Mouse (Mus musculus): ENCODE data around the gene Rpl19. TPM values are rescaled to one million over a fixed set of nuclear protein-coding genes. Genes with fewer than 3 reads are reported as not detected.

Rpl19 gene
- polyA plus RNA-seq, 1 experiment from 2014 or later, result 767 TPM

GRCm38 (mm10) chr11:98001351-98001824, 25.1 kb upstream of the Rpl19 start:
- Histone ChIP-seq H3K27ac (replicated peaks in 1 of 2; ENCODE audit: control insufficient read depth in 1 of 2, insufficient read depth in 1 of 2, low read depth in 2 of 2, low read length in 2 of 2) (no peak overlapping the region), H3K9me3 (ENCODE audit: control insufficient read depth, low read length) (no peaks in the 10 kb centered on the region), H3K27me3 (ENCODE audit: control insufficient read depth, insufficient read depth, low read length) (peaks cover 35% of the 10 kb centered on the region), H3K36me3 (ENCODE audit: control insufficient read depth, insufficient read depth, low read length) (no peaks in the 10 kb centered on the region), H3K4me2 (ENCODE audit: low read length) (no peak overlapping the region), H3K4me1 (ENCODE audit: control insufficient read depth in 2 of 2, insufficient read depth in 2 of 2, low read length in 2 of 2) (peaks cover 11 to 18% of the 10 kb centered on the region in 2 experiments), H3K4me3 (ENCODE audit: control insufficient read depth in 1 of 2, insufficient read depth in 1 of 2, low read depth in 1 of 2, low read length in 2 of 2) (no peak overlapping the region), H3K9ac (ENCODE audit: low read length) (no peak overlapping the region)
- 34% methylated on average over 11 of the region's 11 CpGs for WGBS
- ATAC-seq (ENCODE audit: insufficient number of reproducible peaks, insufficient read depth, low FRiP score, low read depth), result no peak

- Histone ChIP-seq H3K9ac (ENCODE audit: low read length) (no peak overlapping the region), H3K27ac (replicated peaks in 1 of 2; ENCODE audit: control insufficient read depth in 1 of 2, insufficient read depth in 1 of 2, low read depth in 2 of 2, low read length in 2 of 2) (no peak overlapping the region), H3K4me3 (ENCODE audit: control insufficient read depth in 1 of 2, insufficient read depth in 1 of 2, low read depth in 1 of 2, low read length in 2 of 2) (no peak overlapping the region), H3K4me2 (ENCODE audit: low read length) (peak overlapping the region; percentile 54; the same call in 1 of the 2 replicates), H3K27me3 (ENCODE audit: control insufficient read depth, insufficient read depth, low read length) (peaks cover 35% of the 10 kb centered on the region), H3K9me3 (ENCODE audit: control insufficient read depth, low read length) (no peaks in the 10 kb centered on the region), H3K36me3 (ENCODE audit: control insufficient read depth, insufficient read depth, low read length) (no peaks in the 10 kb centered on the region), H3K4me1 (ENCODE audit: control insufficient read depth in 2 of 2, insufficient read depth in 2 of 2, low read length in 2 of 2) (peaks cover 11 to 18% of the 10 kb centered on the region in 2 experiments)
- ATAC-seq (ENCODE audit: insufficient number of reproducible peaks, insufficient read depth, low FRiP score, low read depth), result no peak
- 54% methylated on average over 6 of the region's 6 CpGs for WGBS
Measured at GRCm38 (mm10) chr11:98001986-98002385, 24.5 kb upstream of the Rpl19 start.

- Histone ChIP-seq H3K27me3 (ENCODE audit: control insufficient read depth, insufficient read depth, low read length) (peaks cover 35% of the 10 kb centered on the region), H3K4me3 (ENCODE audit: control insufficient read depth in 1 of 2, insufficient read depth in 1 of 2, low read depth in 1 of 2, low read length in 2 of 2) (peak overlapping the region; percentile 26; a peak in 2 of 4 replicates), H3K4me2 (ENCODE audit: low read length) (peak overlapping the region; percentile 54), H3K9me3 (ENCODE audit: control insufficient read depth, low read length) (no peaks in the 10 kb centered on the region), H3K36me3 (ENCODE audit: control insufficient read depth, insufficient read depth, low read length) (no peaks in the 10 kb centered on the region), H3K4me1 (ENCODE audit: control insufficient read depth in 2 of 2, insufficient read depth in 2 of 2, low read length in 2 of 2) (peaks cover 11 to 18% of the 10 kb centered on the region in 2 experiments), H3K9ac (ENCODE audit: low read length) (peak overlapping the region; percentile 39), H3K27ac (replicated peaks in 1 of 2; ENCODE audit: control insufficient read depth in 1 of 2, insufficient read depth in 1 of 2, low read depth in 2 of 2, low read length in 2 of 2) (no peak overlapping the region)
- ATAC-seq (ENCODE audit: insufficient number of reproducible peaks, insufficient read depth, low FRiP score, low read depth), result no peak
- 11% methylated on average over 12 of the region's 12 CpGs for WGBS
Measured at GRCm38 (mm10) chr11:98002627-98003026, 23.9 kb upstream of the Rpl19 start.

- H3K4me2 ChIP-seq (ENCODE audit: low read length), result peak overlapping the region; percentile 54
- no peaks in the 10 kb centered on the region for H3K36me3 ChIP-seq (ENCODE audit: control insufficient read depth, insufficient read depth, low read length)
- peaks cover 11 to 18% of the 10 kb centered on the region in 2 experiments for H3K4me1 ChIP-seq (ENCODE audit: control insufficient read depth in 2 of 2, insufficient read depth in 2 of 2, low read length in 2 of 2)
- 34% methylated on average over 17 of the region's 17 CpGs for WGBS
- H3K4me3 ChIP-seq (ENCODE audit: control insufficient read depth in 1 of 2, insufficient read depth in 1 of 2, low read depth in 1 of 2, low read length in 2 of 2), result peak overlapping the region; percentile 26; a peak in 2 of 4 replicates
- H3K27me3 ChIP-seq (ENCODE audit: control insufficient read depth, insufficient read depth, low read length), result peaks cover 35% of the 10 kb centered on the region
- peak overlapping the region; percentile 39; the same call in 1 of the 2 replicates for H3K9ac ChIP-seq (ENCODE audit: low read length)
- no peaks in the 10 kb centered on the region for H3K9me3 ChIP-seq (ENCODE audit: control insufficient read depth, low read length)
- H3K27ac ChIP-seq (replicated peaks in 1 of 2; ENCODE audit: control insufficient read depth in 1 of 2, insufficient read depth in 1 of 2, low read depth in 2 of 2, low read length in 2 of 2), result no peak overlapping the region
- ATAC-seq (ENCODE audit: insufficient number of reproducible peaks, insufficient read depth, low FRiP score, low read depth), result no peak
Measured at GRCm38 (mm10) chr11:98003171-98003671, 23.3 kb upstream of the Rpl19 start.

GRCm38 (mm10) chr11:98004161-98004560, 22.3 kb upstream of the Rpl19 start:
- no peak overlapping the region for H3K4me2 ChIP-seq (ENCODE audit: low read length)
- H3K27me3 ChIP-seq (ENCODE audit: control insufficient read depth, insufficient read depth, low read length), result peaks cover 35% of the 10 kb centered on the region
- H3K4me1 ChIP-seq (ENCODE audit: control insufficient read depth in 2 of 2, insufficient read depth in 2 of 2, low read length in 2 of 2), result peaks cover 11 to 18% of the 10 kb centered on the region in 2 experiments
- ATAC-seq (ENCODE audit: insufficient number of reproducible peaks, insufficient read depth, low FRiP score, low read depth), result no peak
- H3K36me3 ChIP-seq (ENCODE audit: control insufficient read depth, insufficient read depth, low read length), result 0 out of 2 replicates have a peak, but pooled peaks cover 3% of the 10 kb centered on the region
- H3K9me3 ChIP-seq (ENCODE audit: control insufficient read depth, low read length), result no peaks in the 10 kb centered on the region
- H3K27ac ChIP-seq (replicated peaks in 1 of 2; ENCODE audit: control insufficient read depth in 1 of 2, insufficient read depth in 1 of 2, low read depth in 2 of 2, low read length in 2 of 2), result no peak overlapping the region
- WGBS, result 44% methylated on average over 8 of the region's 8 CpGs
- no peak overlapping the region for H3K9ac ChIP-seq (ENCODE audit: low read length)
- no peak overlapping the region for H3K4me3 ChIP-seq (ENCODE audit: control insufficient read depth in 1 of 2, insufficient read depth in 1 of 2, low read depth in 1 of 2, low read length in 2 of 2)

- H3K4me2 ChIP-seq (ENCODE audit: low read length), result no peak overlapping the region
- H3K4me1 ChIP-seq (ENCODE audit: control insufficient read depth in 2 of 2, insufficient read depth in 2 of 2, low read length in 2 of 2), result peaks cover 11 to 18% of the 10 kb centered on the region in 2 experiments
- H3K4me3 ChIP-seq (ENCODE audit: control insufficient read depth in 1 of 2, insufficient read depth in 1 of 2, low read depth in 1 of 2, low read length in 2 of 2), result no peak overlapping the region
- no peak overlapping the region for H3K27ac ChIP-seq (replicated peaks in 1 of 2; ENCODE audit: control insufficient read depth in 1 of 2, insufficient read depth in 1 of 2, low read depth in 2 of 2, low read length in 2 of 2)
- H3K9ac ChIP-seq (ENCODE audit: low read length), result no peak overlapping the region
- H3K27me3 ChIP-seq (ENCODE audit: control insufficient read depth, insufficient read depth, low read length), result peaks cover 29% of the 10 kb centered on the region
- peaks cover 6% of the 10 kb centered on the region; the same call in 1 of the 2 replicates for H3K36me3 ChIP-seq (ENCODE audit: control insufficient read depth, insufficient read depth, low read length)
- ATAC-seq (ENCODE audit: insufficient number of reproducible peaks, insufficient read depth, low FRiP score, low read depth), result no peak
- no peaks in the 10 kb centered on the region for H3K9me3 ChIP-seq (ENCODE audit: control insufficient read depth, low read length)
- 54% methylated on average over 13 of the region's 13 CpGs for WGBS
Measured at GRCm38 (mm10) chr11:98005076-98005475, 21.4 kb upstream of the Rpl19 start.

GRCm38 (mm10) chr11:98005686-98006085, 20.8 kb upstream of the Rpl19 start:
- Histone ChIP-seq H3K4me1 (ENCODE audit: control insufficient read depth in 2 of 2, insufficient read depth in 2 of 2, low read length in 2 of 2) (peaks cover 11 to 18% of the 10 kb centered on the region in 2 experiments), H3K27ac (replicated peaks in 1 of 2; ENCODE audit: control insufficient read depth in 1 of 2, insufficient read depth in 1 of 2, low read depth in 2 of 2, low read length in 2 of 2) (0 out of 4 replicates have a peak overlapping the region, but pooled peaks of 1 of the 2 experiments have one; percentile 37), H3K4me3 (ENCODE audit: control insufficient read depth in 1 of 2, insufficient read depth in 1 of 2, low read depth in 1 of 2, low read length in 2 of 2) (no peak overlapping the region), H3K27me3 (ENCODE audit: control insufficient read depth, insufficient read depth, low read length) (peaks cover 23% of the 10 kb centered on the region), H3K36me3 (ENCODE audit: control insufficient read depth, insufficient read depth, low read length) (peaks cover 6% of the 10 kb centered on the region; the same call in 1 of the 2 replicates), H3K4me2 (ENCODE audit: low read length) (no peak overlapping the region), H3K9ac (ENCODE audit: low read length) (no peak overlapping the region), H3K9me3 (ENCODE audit: control insufficient read depth, low read length) (no peaks in the 10 kb centered on the region)
- WGBS, result 70% methylated on average over 10 of the region's 10 CpGs
- no peak for ATAC-seq (ENCODE audit: insufficient number of reproducible peaks, insufficient read depth, low FRiP score, low read depth)
